23 mouse cellular contexts compared by ENCODE assay signal in genomic region chr2:163213085-163213484, GRCm38 (mm10). TPM values are rescaled to one million over a fixed set of nuclear protein-coding genes. Genes with fewer than 3 reads are reported as not detected.
A peak's percentile ranks its signal among the peaks of the same experiment; 100 is the strongest.
DNase-seq lines count a peak whose midpoint lies in the region; ATAC-seq lines count a peak whose summit lies in the region.
"Had no signal": no experiment of that assay in that cellular context is flagged by ENCODE, and none has a peak within 500 bp of the region (broad histone marks: within the 10 kb centered on the region; RNA-seq: fewer than 3 reads in every experiment).

No protein-coding gene starts in this region.

- no peaks in the 10 kb centered on the region for H3K36me3 ChIP-seq in neural tube, embryonic 13.5 days
- no peaks in the 10 kb centered on the region for H3K36me3 ChIP-seq in intestine, embryonic 14.5 days (ENCODE audit: control insufficient read depth, insufficient read depth, low read length)
- H3K36me3 ChIP-seq in intestine, embryonic 16.5 days (ENCODE audit: control insufficient read depth, insufficient read depth, low read length), result no peaks in the 10 kb centered on the region
- H3K36me3 ChIP-seq: embryonic facial prominence, embryonic 12.5 days; forebrain, embryonic 15.5 days had no signal

- intact Hi-C loops in heart, postnatal 36 days (cut with DNase I), result no loop called here

- no peak overlapping the region for H3K27ac ChIP-seq in neural tube, embryonic 13.5 days (replicated peaks)
- H3K27ac ChIP-seq in intestine, embryonic 14.5 days (ENCODE audit: low read depth), result no peak overlapping the region
- H3K27ac ChIP-seq in intestine, embryonic 16.5 days (ENCODE audit: low read length), result no peak overlapping the region
- H3K27ac ChIP-seq: embryonic facial prominence, embryonic 10.5 days; embryonic facial prominence, embryonic 12.5 days; forebrain, embryonic 13.5 days; forebrain, embryonic 15.5 days had no signal

- no peaks in the 10 kb centered on the region for H3K9me3 ChIP-seq in neural tube, embryonic 13.5 days
- H3K9me3 ChIP-seq in intestine, embryonic 14.5 days (ENCODE audit: control insufficient read depth, low read length), result no peaks in the 10 kb centered on the region
- no peaks in the 10 kb centered on the region for H3K9me3 ChIP-seq in intestine, embryonic 16.5 days (ENCODE audit: control insufficient read depth, low read length)
- H3K9me3 ChIP-seq: embryonic facial prominence, embryonic 10.5 days; embryonic facial prominence, embryonic 12.5 days; forebrain, embryonic 13.5 days; forebrain, embryonic 15.5 days had no signal

- 23% methylated on average over 3 of the region's 3 CpGs for WGBS in neural tube, embryonic 13.5 days
- WGBS in intestine, embryonic 14.5 days, result 17% methylated on average over 3 of the region's 3 CpGs
- 11% methylated on average over 3 of the region's 3 CpGs for WGBS in intestine, embryonic 16.5 days

- no peak overlapping the region for H3K4me2 ChIP-seq in neural tube, embryonic 13.5 days
- no peak overlapping the region for H3K4me2 ChIP-seq in intestine, embryonic 14.5 days (ENCODE audit: low read length)
- no peak overlapping the region for H3K4me2 ChIP-seq in intestine, embryonic 16.5 days (ENCODE audit: low read depth, low read length)
- H3K4me2 ChIP-seq: embryonic facial prominence, embryonic 12.5 days; forebrain, embryonic 13.5 days; forebrain, embryonic 15.5 days had no signal

- no peak overlapping the region for H3K9ac ChIP-seq in neural tube, embryonic 13.5 days
- H3K9ac ChIP-seq in intestine, embryonic 14.5 days (ENCODE audit: low read length), result no peak overlapping the region
- H3K9ac ChIP-seq in intestine, embryonic 16.5 days (ENCODE audit: low read depth, low read length), result no peak overlapping the region
- H3K9ac ChIP-seq: embryonic facial prominence, embryonic 12.5 days; forebrain, embryonic 13.5 days; forebrain, embryonic 15.5 days had no signal

- H3K4me3 ChIP-seq in neural tube, embryonic 13.5 days, result no peak overlapping the region
- H3K4me3 ChIP-seq in intestine, embryonic 14.5 days (ENCODE audit: low read depth, low read length), result no peak overlapping the region
- H3K4me3 ChIP-seq in intestine, embryonic 16.5 days (ENCODE audit: low read length), result no peak overlapping the region
- H3K4me3 ChIP-seq: embryonic facial prominence, embryonic 10.5 days; embryonic facial prominence, embryonic 12.5 days; forebrain, embryonic 13.5 days; forebrain, embryonic 15.5 days had no signal

- peaks cover 43% of the 10 kb centered on the region for H3K27me3 ChIP-seq in neural tube, embryonic 13.5 days
- no peaks in the 10 kb centered on the region for H3K27me3 ChIP-seq in intestine, embryonic 14.5 days (replicated peaks; ENCODE audit: control insufficient read depth, insufficient read depth, low read length)
- H3K27me3 ChIP-seq in intestine, embryonic 16.5 days (replicated peaks; ENCODE audit: control insufficient read depth, insufficient read depth, low read length), result 0 out of 2 replicates have a peak, but pooled peaks cover 4% of the 10 kb centered on the region
- H3K27me3 ChIP-seq: forebrain, embryonic 13.5 days; forebrain, embryonic 15.5 days had no signal

- peaks cover 13% of the 10 kb centered on the region; the same call in 1 of the 2 replicates for H3K4me1 ChIP-seq in neural tube, embryonic 13.5 days (replicated peaks)
- H3K4me1 ChIP-seq in intestine, embryonic 14.5 days (replicated peaks; ENCODE audit: control insufficient read depth, insufficient read depth, low read length), result no peaks in the 10 kb centered on the region
- H3K4me1 ChIP-seq in intestine, embryonic 16.5 days (ENCODE audit: control insufficient read depth, insufficient read depth, low read length), result peaks cover 4% of the 10 kb centered on the region; the same call in 1 of the 2 replicates
- H3K4me1 ChIP-seq: embryonic facial prominence, embryonic 10.5 days; embryonic facial prominence, embryonic 12.5 days; forebrain, embryonic 15.5 days had no signal

- no peak for DNase-seq in neural tube, embryonic 10.5 days (ENCODE audit: extremely low spot score, low spot score)
- no peak for DNase-seq in intestine, embryonic 14.5 days (ENCODE audit: low spot score)
- no peak for DNase-seq in gastrocnemius, postnatal 25 days
- DNase-seq in heart, postnatal 36 days, result no peak
- no peak for DNase-seq in kidney, postnatal 25 days
- DNase-seq: adrenal gland, adult 8-10 months; adrenal gland, postnatal 14 days; adrenal gland, postnatal 36 days; B cell, adult 2 months; cerebellum, adult 11-12 months; cerebellum, adult 2 months; cerebellum, adult 9-10 months; cerebellum, postnatal 10 days; cerebellum, postnatal 25 days had no signal

- 0 out of 2 replicates have a peak, but pooled peaks have one; percentile 16 for ATAC-seq in neural tube, embryonic 13.5 days (ENCODE audit: low read depth)
- ATAC-seq in intestine, embryonic 14.5 days (replicated peaks; ENCODE audit: low FRiP score, low TSS enrichment, low read depth), result peak; percentile 82
- peak; percentile 93 for ATAC-seq in intestine, embryonic 16.5 days
- ATAC-seq: activated CD4-positive, CD25-positive, alpha-beta regulatory T cell, adult 4 months; forebrain, embryonic 13.5 days; forebrain, embryonic 15.5 days; Patski had no signal

RNA-seq across cellular contexts. Expression of gene Tox2, which starts 10.2 kb away (rescaled TPM):
- 22.0 and 22.7 TPM in 2 replicates for polyA plus RNA-seq in neural tube, embryonic 13.5 days (2015; fragmentation: Nextera tagmentation; extraction: Ambion mirVana)
- 6.3 and 7.3 TPM in 2 replicates for polyA plus RNA-seq in intestine, embryonic 14.5 days (2014; fragmentation: Nextera tagmentation; extraction: Ambion mirVana)
- polyA plus RNA-seq in intestine, embryonic 16.5 days (2015; fragmentation: Nextera tagmentation; extraction: Ambion mirVana), result 5.6 and 5.7 TPM in 2 replicates
- total RNA-seq in gastrocnemius, postnatal 25 days (2021), result under 1 TPM; 0.10 to 0.32 TPM
- 1 to 10 TPM; 1.0 to 1.4 TPM for total RNA-seq in heart, postnatal 36 days (2021)
- total RNA-seq: MEL had no signal
- polyA plus RNA-seq: Patski had no signal

Comparison
In these comparisons a context has a peak if more than half of its experiments do, and no peak if none do; other contexts are left out.
1. ATAC-seq: peak in every context shown above with its lines; median percentile 93 in intestine, embryonic 16.5 days; 82 in intestine, embryonic 14.5 days; 16 in neural tube, embryonic 13.5 days.